Mouse (Mus musculus) MEL (cell line): ENCODE data around the gene Grsf1. TPM values are rescaled to one million over a fixed set of nuclear protein-coding genes. Genes with fewer than 3 reads are reported as not detected.

Source experiments
- DNase-seq: peaks from one replicate; pipeline ENCODE4 v3.0.0; 2011; ENCODE audit warnings: low read depth, low spot score
- H3K27ac ChIP-seq: 2 replicates; pipeline ENCODE4 v1.5.1; 2012; ENCODE audit warnings: low read depth, mild to moderate bottlenecking, control low read depth, low read length, moderate library complexity; ENCODE audit not compliant: control insufficient read depth
- H3K27me3 ChIP-seq, 2 experiments: fragments of 150-350 bp in 1 of 2; sonication (generic) in 1 of 2; 2 replicates each; pipeline ENCODE4 v1.6.1; 2012; ENCODE audit warnings: low read length in 2 of 2, mild to moderate bottlenecking in 2 of 2, improper control_type of control experiment in 1 of 2, moderate library complexity in 1 of 2; ENCODE audit not compliant: insufficient read depth in 2 of 2, control insufficient read depth in 1 of 2
- H3K36me3 ChIP-seq, 2 experiments: 2 replicates each; pipeline ENCODE4 v1.6.1; 2012 to 2014; ENCODE audit warnings: low read length in 2 of 2, improper control_type of control experiment in 1 of 2, inconsistent platforms in 1 of 2, mild to moderate bottlenecking in 1 of 2; ENCODE audit not compliant: insufficient read depth in 2 of 2, control insufficient read depth in 1 of 2
- H3K4me1 ChIP-seq, 2 experiments: fragments of 150-350 bp in 1 of 2; sonication (generic) in 1 of 2; 2 replicates each; pipeline ENCODE4 v1.6.1; 2012; ENCODE audit warnings: low read length in 2 of 2, improper control_type of control experiment in 1 of 2, mild to moderate bottlenecking in 1 of 2; ENCODE audit not compliant: insufficient read depth in 2 of 2, control insufficient read depth in 1 of 2
- H3K4me3 ChIP-seq, 2 experiments: fragments of 150-350 bp in 1 of 2; sonication (generic) in 1 of 2; 2 replicates each; pipeline ENCODE4 v1.5.1; 2012; ENCODE audit warnings: low read depth in 2 of 2, low read length in 2 of 2, mild to moderate bottlenecking in 2 of 2, moderate library complexity in 2 of 2, control low read depth in 1 of 2, improper control_type of control experiment in 1 of 2; ENCODE audit not compliant: control insufficient read depth in 1 of 2, insufficient read depth in 1 of 2
- H3K79me2 ChIP-seq: 2 replicates; pipeline ENCODE4 v1.6.1; 2012; ENCODE audit warnings: mild to moderate bottlenecking, low read length, moderate library complexity; ENCODE audit not compliant: control insufficient read depth, poor library complexity, insufficient read depth
- H3K9ac ChIP-seq: 2 replicates; pipeline ENCODE4 v1.6.1; 2012; ENCODE audit warnings: low read depth, mild to moderate bottlenecking, control low read depth, low read length, moderate library complexity; ENCODE audit not compliant: control insufficient read depth, poor library complexity, severe bottlenecking
- H3K9me3 ChIP-seq: fragments of 150-350 bp; sonication (generic); replicated peaks from 2 replicates; pipeline ENCODE4 v1.6.1; 2012; ENCODE audit warnings: mild to moderate bottlenecking, low read length, improper control_type of control experiment, moderate library complexity; ENCODE audit not compliant: insufficient read depth
- CHD1 ChIP-seq: IDR thresholded peaks from 2 replicates; pipeline ENCODE4 v1.6.1; 2012; ENCODE audit warnings: low read depth, mild to moderate bottlenecking, inconsistent platforms, low read length, improper control_type of control experiment
- CHD2 ChIP-seq: IDR thresholded peaks from 2 replicates; pipeline ENCODE4 v1.6.1; 2011; ENCODE audit warnings: low read length, improper control_type of control experiment
- E2F4 ChIP-seq: IDR thresholded peaks from 2 replicates; pipeline ENCODE4 v1.6.1; 2011; ENCODE audit warnings: low read depth, low read length, improper control_type of control experiment, borderline replicate concordance
- EP300 ChIP-seq, 2 experiments: IDR thresholded peaks; 2 replicates each; pipeline ENCODE4 v1.6.1; 2011; ENCODE audit warnings: improper control_type of control experiment in 2 of 2, low read length in 2 of 2, low read depth in 1 of 2, mild to moderate bottlenecking in 1 of 2
- GATA1 ChIP-seq: IDR thresholded peaks from 2 replicates; pipeline ENCODE4 v1.6.1; 2011; ENCODE audit warnings: low read depth, low read length, improper control_type of control experiment
- MAX ChIP-seq: IDR thresholded peaks from 2 replicates; pipeline ENCODE4 v1.6.1; 2011; ENCODE audit warnings: low read length, improper control_type of control experiment
- MAZ ChIP-seq: IDR thresholded peaks from 2 replicates; pipeline ENCODE4 v1.6.1; 2012; ENCODE audit warnings: low read depth, mild to moderate bottlenecking, inconsistent platforms, low read length, improper control_type of control experiment
- MYB ChIP-seq: IDR thresholded peaks from 2 replicates; pipeline ENCODE4 v1.6.1; 2011; ENCODE audit warnings: mild to moderate bottlenecking, low read depth, low read length, improper control_type of control experiment
- MYC ChIP-seq: IDR thresholded peaks from 2 replicates; pipeline ENCODE4 v1.6.1; 2011; ENCODE audit warnings: low read depth, mild to moderate bottlenecking, low read length, improper control_type of control experiment, moderate library complexity
- NELFE ChIP-seq: IDR thresholded peaks from 2 replicates; pipeline ENCODE4 v1.6.1; 2011; ENCODE audit warnings: low read depth, low read length, improper control_type of control experiment
- RCOR1 ChIP-seq: IDR thresholded peaks from 2 replicates; pipeline ENCODE4 v1.6.1; 2012; ENCODE audit warnings: low read depth, mild to moderate bottlenecking, inconsistent platforms, low read length, improper control_type of control experiment
- UBTF ChIP-seq: IDR thresholded peaks from 2 replicates; pipeline ENCODE4 v1.6.1; 2012; ENCODE audit warnings: low read depth, mild to moderate bottlenecking, inconsistent platforms, low read length, improper control_type of control experiment, moderate library complexity, borderline replicate concordance; ENCODE audit not compliant: insufficient read depth
- USF1 ChIP-seq: IDR thresholded peaks from 2 replicates; pipeline ENCODE4 v1.6.1; 2014; ENCODE audit warnings: low read depth, mild to moderate bottlenecking, inconsistent platforms, low read length, improper control_type of control experiment, moderate library complexity
- USF2 ChIP-seq, 2 experiments: IDR thresholded peaks; 2 replicates each; pipeline ENCODE4 v1.6.1; 2011 to 2012; ENCODE audit warnings: improper control_type of control experiment in 2 of 2, low read length in 2 of 2, borderline replicate concordance in 1 of 2, inconsistent platforms in 1 of 2, low read depth in 1 of 2, mild to moderate bottlenecking in 1 of 2; ENCODE audit not compliant: insufficient read depth in 1 of 2
- ZKSCAN1 ChIP-seq: IDR thresholded peaks from 2 replicates; pipeline ENCODE4 v1.6.1; 2012; ENCODE audit warnings: low read depth, mild to moderate bottlenecking, inconsistent platforms, low read length, improper control_type of control experiment, moderate library complexity
- ZNF384 ChIP-seq: IDR thresholded peaks from 2 replicates; pipeline ENCODE4 v1.6.1; 2012; ENCODE audit warnings: low read depth, mild to moderate bottlenecking, inconsistent platforms, low read length, improper control_type of control experiment
- polyA plus RNA-seq, 2 experiments: library from polyadenylated mRNA; stranded (reverse) in 1 of 2; unstranded in 1 of 2; fragments of >175 nt in 1 of 2; fragments of >200 nt in 1 of 2; gene quantifications; 2 replicates each; pipeline versions ENCODE4 v1.2.1 to v1.2.4; 2012; ENCODE audit warnings: low replicate concordance in 2 of 2, low read depth in 1 of 2; ENCODE audit not compliant: insufficient read length in 2 of 2, insufficient read depth in 1 of 2, missing spikeins in 1 of 2
- total RNA-seq: library from RNA; depleted of rRNA; stranded (reverse); fragments of 300-350 nt; gene quantifications from 2 replicates; pipeline ENCODE4 v1.2.3, GENCODE M21; 2012

Gene Grsf1
- total and polyA plus RNA-seq, 3 experiments, result 49.4 to 62.8 TPM; not detected in 1

DNA sequence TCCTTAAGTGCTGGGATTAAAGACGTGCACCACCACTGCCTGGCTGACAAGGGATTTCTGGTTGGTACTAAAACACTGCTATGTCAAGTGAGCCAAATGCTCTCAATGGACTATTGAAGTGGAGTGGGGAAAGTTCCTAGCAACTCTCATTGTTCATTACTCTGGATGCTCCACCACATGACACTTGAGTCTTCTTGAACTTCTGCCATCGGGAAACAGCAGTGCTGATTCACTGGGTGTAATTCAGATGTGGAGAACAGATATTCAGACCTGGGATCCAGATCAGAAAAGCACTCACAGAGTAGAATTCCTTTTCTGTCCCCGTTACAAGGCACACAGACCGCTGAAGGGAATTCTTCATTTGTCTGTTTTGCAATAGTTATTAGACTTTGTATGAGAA lies 27.6 kb upstream of the Grsf1 start:
- Histone ChIP-seq H3K9ac (no peak overlapping the region), H3K4me1 (peaks cover 0 to 3% of the 10 kb centered on the region in 2 experiments; a peak in 1 of 4 replicates), H3K9me3 (no peaks in the 10 kb centered on the region), H3K27ac (no peak overlapping the region), H3K79me2 (no peaks in the 10 kb centered on the region), H3K27me3 (no peaks in the 10 kb centered on the region), H3K36me3 (no peaks in the 10 kb centered on the region; a peak in 1 of 4 replicates), H3K4me3 (no peak overlapping the region)
- no peak for DNase-seq
- TF ChIP-seq ZNF384 (no peak), GATA1 (no peak), USF1 (0 out of 2 replicates have a peak, but pooled peaks have one; percentile 11), MYC (no peak), ZKSCAN1 (no peak), UBTF (no peak), NELFE (no peak)

DNA sequence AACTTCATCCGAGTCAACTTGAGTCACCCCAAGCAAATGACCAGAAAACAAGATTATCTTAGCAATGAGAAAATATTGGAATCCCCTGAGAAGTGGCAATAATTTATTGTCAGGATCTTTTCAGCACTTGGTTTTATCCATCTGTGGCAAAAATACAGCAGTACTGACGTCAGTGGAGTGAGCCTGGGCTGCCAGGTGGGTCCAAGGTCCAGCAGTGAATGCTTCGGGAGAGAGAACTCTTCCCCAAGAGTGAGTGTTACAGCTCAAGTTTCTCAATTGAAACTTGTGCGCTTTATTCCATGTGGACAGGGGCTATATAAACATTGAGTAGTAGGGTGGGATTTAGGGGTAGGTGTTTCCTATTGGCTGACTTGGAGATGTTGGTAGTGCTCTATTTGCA lies 26.1 kb upstream of the Grsf1 start:
- Histone ChIP-seq H3K9ac (no peak overlapping the region), H3K4me3 (no peak overlapping the region), H3K36me3 (no peaks in the 10 kb centered on the region; a peak in 1 of 4 replicates), H3K79me2 (no peaks in the 10 kb centered on the region), H3K27me3 (no peaks in the 10 kb centered on the region), H3K4me1 (peaks cover 0 to 3% of the 10 kb centered on the region in 2 experiments; a peak in 1 of 4 replicates), H3K27ac (no peak overlapping the region), H3K9me3 (no peaks in the 10 kb centered on the region)
- TF ChIP-seq GATA1, result no peak
- TF ChIP-seq EP300 (IDR thresholded peaks at IDR 0.05; ENCODE audit: low read depth in 1 of 2, low read length in 2 of 2), result no peak
- no peak for TF ChIP-seq CHD1
- no peak for TF ChIP-seq MAX
- no peak for TF ChIP-seq MYB
- TF ChIP-seq E2F4, result no peak
- TF ChIP-seq RCOR1, result no peak
- TF ChIP-seq ZNF384, result no peak
- TF ChIP-seq MAZ, result no peak
- no peak for DNase-seq

DNA sequence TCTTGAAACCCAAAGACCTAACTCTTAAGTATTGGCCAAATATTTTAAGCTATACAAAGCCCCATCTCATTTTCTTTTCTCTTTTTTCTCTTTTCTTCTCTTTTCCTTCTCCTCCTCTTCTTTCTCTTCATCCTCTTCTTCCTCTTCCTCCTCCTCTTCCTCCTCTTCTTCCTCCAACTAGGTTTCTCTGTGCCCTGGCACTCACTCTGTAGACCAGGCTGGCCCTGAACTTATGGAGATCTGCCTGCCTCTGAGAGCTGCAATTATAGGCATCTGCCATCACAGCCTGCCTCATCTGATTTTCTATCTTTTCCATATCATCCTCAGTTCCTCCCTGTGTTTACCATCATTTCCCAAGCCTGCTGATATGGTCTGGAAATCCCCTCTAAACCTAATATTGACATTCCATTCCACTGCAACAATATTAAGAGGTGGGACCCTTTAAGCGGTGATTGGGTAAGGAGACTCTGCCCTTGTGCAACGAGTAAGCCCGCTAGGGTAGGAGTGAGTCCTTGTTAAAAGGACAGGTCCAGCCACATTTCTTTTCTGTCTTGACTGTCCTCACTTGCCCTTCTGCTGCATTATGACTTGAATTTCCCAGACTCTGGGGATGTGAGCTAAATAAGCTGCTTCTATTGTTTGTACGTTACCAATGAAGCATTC lies 23.4 kb upstream of the Grsf1 start:
- Histone ChIP-seq H3K36me3 (no peaks in the 10 kb centered on the region; a peak in 1 of 4 replicates), H3K79me2 (no peaks in the 10 kb centered on the region), H3K4me1 (peaks cover 0 to 3% of the 10 kb centered on the region in 2 experiments; a peak in 1 of 4 replicates), H3K27ac (no peak overlapping the region), H3K27me3 (no peaks in the 10 kb centered on the region), H3K4me3 (no peak overlapping the region), H3K9me3 (no peaks in the 10 kb centered on the region), H3K9ac (no peak overlapping the region)
- no peak for TF ChIP-seq USF2 (IDR thresholded peaks at IDR 0.05; ENCODE audit: borderline replicate concordance in 1 of 2, insufficient read depth in 1 of 2, low read depth in 1 of 2, low read length in 2 of 2)
- TF ChIP-seq CHD2, result no peak
- DNase-seq, result no peak
